Mouse (Mus musculus) layer of hippocampus, postnatal 36 days (tissue): ENCODE results near the gene Actr5. TPM values are rescaled to one million over a fixed set of nuclear protein-coding genes. Genes with fewer than 3 reads are reported as not detected.

ENCODE experiments used
- DNase-seq, 2 experiments: peaks; one replicate each; pipeline ENCODE4 v3.0.0; 2022
- total RNA-seq, 2 experiments: library from RNA; stranded (reverse); gene quantifications; 2 replicates each; pipeline ENCODE4 v1.2.3; 2021

Actr5 gene
- total RNA-seq, 2 experiments from 2014 or later = 9.9 to 13.1 TPM

- no peak for DNase-seq
Observed at GRCm38 (mm10) chr2:158614418-158614955, 10.2 kb upstream of the Actr5 start.

DNA sequence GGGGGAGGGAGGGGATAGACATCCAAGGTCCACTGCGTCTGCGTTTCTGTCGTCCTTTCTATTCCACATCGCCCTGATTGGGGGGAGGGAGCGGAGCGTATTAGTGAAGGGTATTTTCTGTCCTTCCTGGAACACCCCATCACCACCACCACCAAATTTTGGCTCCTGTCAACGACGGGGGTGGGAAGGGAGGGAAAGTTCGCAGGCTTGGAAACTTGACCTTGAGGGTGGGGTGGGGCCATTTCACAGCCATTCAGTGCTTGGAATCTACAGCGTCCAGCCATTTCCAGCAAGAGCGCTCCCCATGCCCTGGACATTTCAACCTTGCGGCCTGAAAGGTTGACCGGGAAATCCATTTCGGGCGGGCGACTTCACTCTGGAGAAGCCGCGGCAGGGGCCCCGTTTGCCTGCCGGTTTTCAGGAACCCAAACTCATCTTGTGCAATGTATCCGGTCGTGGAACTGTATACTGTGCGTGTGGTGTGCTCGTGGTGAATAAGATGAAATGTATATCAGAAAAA lies 9.5 kb upstream of the Actr5 start:
- DNase-seq = no peak

- no peak for DNase-seq
Observed at GRCm38 (mm10) chr2:158615702-158616101, 9.0 kb upstream of the Actr5 start.

GRCm38 (mm10) chr2:158616296-158616695 lies 8.4 kb upstream of the Actr5 start:
- DNase-seq = no peak

DNA sequence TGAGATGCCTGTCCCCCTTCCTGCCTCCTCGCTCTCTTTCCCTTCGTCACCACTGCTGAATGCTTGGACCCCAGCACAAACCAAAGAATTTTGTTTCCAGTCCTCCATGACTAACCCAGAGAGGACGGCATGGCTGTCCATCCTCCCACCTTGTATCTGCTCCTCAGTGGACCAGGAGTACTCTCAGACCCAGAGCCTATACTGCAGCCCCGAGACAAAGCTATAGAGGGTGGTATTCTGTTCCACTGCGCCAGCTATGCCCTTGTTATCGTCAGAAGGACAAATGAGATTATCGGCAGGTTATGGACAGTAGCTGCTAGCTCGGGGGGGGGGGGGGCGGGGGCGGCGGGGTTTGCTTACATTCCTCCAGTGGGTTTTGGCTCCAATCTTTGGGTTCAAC lies 7.9 kb upstream of the Actr5 start:
- no peak for DNase-seq

DNA sequence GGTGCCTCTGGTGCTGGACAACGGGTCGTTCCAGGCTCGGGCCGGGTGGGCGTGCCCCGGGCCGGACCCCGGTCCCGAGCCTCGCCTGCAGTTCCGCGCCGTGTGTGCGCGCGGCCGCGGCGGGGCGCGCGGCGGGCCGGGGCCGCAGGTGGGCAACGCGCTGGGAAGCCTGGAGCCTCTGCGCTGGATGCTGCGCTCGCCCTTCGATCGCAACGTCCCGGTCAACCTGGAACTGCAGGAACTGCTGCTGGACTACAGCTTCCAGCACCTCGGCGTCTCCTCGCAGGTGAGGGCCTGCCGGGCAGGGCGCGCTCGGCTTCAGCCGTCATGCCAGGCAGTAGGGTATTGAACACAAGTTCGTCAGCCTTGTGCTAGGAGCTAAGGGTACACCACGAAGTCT lies 543 bp downstream of the Actr5 start:
- no peak for DNase-seq

GRCm38 (mm10) chr2:158625697-158626096 lies 1.0 kb downstream of the Actr5 start:
- no peak for DNase-seq

- DNase-seq = no peak
Observed at GRCm38 (mm10) chr2:158628858-158629257, 4.2 kb downstream of the Actr5 start.

DNA sequence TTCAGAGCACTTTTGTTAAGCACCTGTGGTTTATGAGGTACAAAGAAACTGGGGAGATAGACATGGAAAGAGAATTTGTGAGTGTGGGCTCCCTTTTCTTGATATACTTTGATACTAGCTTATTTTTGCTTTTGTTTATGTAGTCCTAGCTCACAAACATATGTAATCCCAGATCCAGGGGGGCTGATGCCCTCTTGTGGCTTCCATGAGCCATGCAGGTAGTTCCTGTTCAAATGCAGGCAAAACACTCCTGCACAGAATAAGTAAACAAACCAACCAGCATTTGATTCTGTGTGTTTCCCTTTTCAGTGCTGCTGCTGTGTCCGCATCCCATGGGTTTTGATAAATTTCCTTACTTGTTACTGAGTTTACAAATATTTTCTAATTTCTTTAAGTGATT lies 4.7 kb downstream of the Actr5 start:
- no peak for DNase-seq

GRCm38 (mm10) chr2:158631873-158632272 lies 7.2 kb downstream of the Actr5 start:
- DNase-seq = no peak

- DNase-seq = peak; percentile 62 to 66
Observed at GRCm38 (mm10) chr2:158641869-158642268, 17.2 kb downstream of the Actr5 start.

GRCm38 (mm10) chr2:158642587-158642986 lies 17.9 kb downstream of the Actr5 start:
- no peak for DNase-seq

DNA sequence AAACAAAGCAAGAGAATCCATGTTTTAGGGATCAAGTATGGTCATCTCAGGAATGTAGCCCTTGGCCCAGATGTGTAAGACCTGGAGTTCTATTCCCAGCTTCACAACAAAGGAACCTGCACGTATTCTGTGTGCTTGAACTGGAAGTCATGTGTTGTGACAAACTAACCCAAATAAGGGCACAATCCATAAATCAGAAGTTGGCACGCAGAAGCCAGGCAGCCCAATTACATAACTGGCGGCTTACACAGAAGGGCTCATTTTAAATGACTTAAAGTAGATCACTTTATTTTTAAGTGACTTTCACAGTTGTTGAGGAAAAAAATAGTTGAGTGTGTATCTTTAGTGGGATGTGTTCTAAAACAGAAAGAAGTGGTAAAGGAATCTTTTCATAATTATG lies 19.1 kb downstream of the Actr5 start:
- no peak for DNase-seq

- no peak for DNase-seq
Observed at GRCm38 (mm10) chr2:158651159-158651908, 26.6 kb downstream of the Actr5 start.

DNA sequence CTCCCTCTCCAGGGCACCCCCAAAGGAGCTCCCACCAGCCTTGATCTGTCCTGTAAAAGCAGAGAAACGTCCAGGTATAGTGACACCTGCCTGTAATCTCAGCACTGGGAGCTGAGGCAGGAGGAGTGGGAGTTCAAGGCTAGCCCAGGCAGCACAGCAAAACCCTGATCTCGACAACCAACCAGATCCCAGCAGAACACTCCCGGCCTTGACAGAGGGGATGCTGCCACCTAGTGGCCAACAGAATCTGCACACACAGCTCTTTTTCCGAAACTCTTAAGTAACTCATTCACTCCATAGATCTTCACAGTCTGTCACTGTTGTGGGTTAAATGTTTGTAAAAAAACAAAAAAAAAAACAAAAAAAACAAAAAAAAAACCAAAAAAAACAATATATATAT lies 28.3 kb downstream of the Actr5 start:
- DNase-seq = peak; percentile 70 to 73

GRCm38 (mm10) chr2:158654717-158655116 lies 30.0 kb downstream of the Actr5 start:
- no peak for DNase-seq

- no peak for DNase-seq
Observed at GRCm38 (mm10) chr2:158655806-158656205, 31.1 kb downstream of the Actr5 start.

DNA sequence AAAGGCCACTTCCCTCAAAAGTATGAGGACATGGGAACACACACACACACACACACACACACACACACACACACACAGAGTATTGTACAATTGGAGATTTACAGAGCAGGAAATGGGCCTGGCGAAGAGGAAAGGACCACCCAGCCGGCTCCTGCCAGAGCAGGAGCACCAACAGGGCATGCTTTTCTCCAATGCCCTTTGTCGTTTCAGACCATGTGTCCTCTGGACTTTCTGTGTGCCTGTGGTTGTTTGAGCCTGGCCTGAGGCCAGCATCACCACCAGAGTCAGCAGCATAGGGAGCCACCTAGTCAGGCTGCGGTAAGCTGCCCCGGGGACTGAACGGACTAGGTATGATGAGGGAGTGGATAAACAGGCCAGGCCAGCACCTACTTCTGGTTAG lies 34.1 kb downstream of the Actr5 start:
- no peak for DNase-seq

- DNase-seq = no peak
Observed at GRCm38 (mm10) chr2:158659346-158659745, 34.7 kb downstream of the Actr5 start.

GRCm38 (mm10) chr2:158665098-158665497 lies 40.4 kb downstream of the Actr5 start, which contains the start of gene Ppp1r16b:
TSS of gene Ppp1r16b (plus strand) at chr2:158665398.
- DNase-seq = no peak

DNA sequence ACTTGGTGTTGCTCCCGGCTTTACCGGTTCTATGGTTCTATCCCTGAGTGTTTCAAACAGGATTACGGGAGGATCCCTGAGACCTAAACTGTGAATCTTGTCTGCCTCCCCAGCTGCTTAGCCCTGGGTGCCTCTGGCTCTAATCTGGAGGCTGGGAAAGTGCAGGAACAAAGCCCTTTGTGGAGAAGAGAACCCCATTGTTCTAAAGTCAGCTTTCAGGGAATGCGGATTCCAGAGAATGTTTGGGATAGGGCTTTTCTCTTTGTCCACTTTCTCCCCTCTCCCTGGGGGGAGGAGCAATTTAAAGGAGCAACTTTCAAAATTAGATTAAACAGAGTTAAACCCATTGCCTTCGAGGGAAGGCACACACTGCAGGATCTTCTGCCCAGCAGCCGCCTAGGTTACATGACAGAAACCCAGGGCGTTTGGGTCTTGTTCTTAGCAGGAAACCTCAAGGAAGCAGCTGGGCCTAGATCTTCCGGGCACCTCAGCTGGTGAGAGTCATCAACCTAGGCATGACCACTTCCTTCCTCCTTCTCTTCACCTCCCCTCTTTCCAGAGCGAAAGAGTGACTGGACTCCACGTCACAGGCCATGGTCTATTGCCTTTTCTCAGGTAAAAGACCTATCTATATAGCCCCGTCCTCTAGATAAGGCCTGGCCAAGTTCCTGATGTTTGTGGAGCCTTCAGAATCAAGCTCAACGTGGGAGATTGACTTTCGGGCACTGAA lies 41.5 kb downstream of the Actr5 start:
- no peak for DNase-seq

DNA sequence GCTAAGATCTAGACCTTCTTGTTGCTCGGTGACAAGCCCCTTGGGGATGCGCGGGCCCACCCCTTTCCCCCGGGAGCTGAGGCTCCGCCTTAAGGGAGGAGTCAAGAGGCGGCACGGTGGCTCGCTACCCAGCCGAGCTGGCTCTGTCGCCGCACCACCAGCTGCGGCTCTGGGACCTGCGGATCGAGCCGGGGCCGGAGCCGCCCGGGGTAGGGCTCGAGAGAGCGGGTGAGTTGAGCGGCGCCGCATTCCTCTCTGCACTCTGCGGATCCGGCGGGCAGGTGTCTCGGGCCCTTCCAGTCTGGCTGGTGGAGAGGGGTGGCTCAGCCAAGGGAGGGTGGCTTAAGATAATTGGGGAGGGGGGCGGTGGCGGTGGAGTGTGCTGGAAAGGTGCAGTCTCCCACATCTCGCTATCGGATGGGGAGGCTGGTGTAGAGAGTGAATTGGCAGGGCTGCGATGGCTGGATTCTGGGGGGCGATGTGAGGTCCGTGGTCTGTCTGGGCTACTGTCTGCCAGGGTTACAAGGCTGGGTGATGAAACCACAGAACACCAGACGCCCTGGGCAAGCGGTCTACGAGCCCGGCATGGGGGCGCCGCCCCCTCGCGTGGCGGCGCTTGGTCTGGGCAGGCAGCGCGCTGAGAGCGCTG lies 42.5 kb downstream of the Actr5 start:
- DNase-seq = peak; percentile 79 to 81
